Mouse (Mus musculus) NIH3T3 (cell line): ENCODE results near the gene Stat3.

ENCODE experiments used
- DNase-seq: peaks from one replicate; pipeline ENCODE4 v3.0.0-alpha.2; 2012; ENCODE audit warnings: low read depth

Gene Stat3

GRCm38 (mm10) chr11:100939512-100940151 lies at the start of gene Stat3:
TSS of gene Stat3 (minus strand) at chr11:100939540.
- DNase-seq, result peak; percentile 100

GRCm38 (mm10) chr11:100988674-100989073 lies 49.3 kb upstream of the Stat3 start:
- DNase-seq, result no peak

GRCm38 (mm10) chr11:100985607-100986006 lies 46.3 kb upstream of the Stat3 start:
- DNase-seq, result no peak

- DNase-seq, result no peak
Measured at GRCm38 (mm10) chr11:100983778-100984131, 44.4 kb upstream of the Stat3 start.

GRCm38 (mm10) chr11:100983125-100983777 lies 43.9 kb upstream of the Stat3 start:
- DNase-seq, result peak; percentile 93

GRCm38 (mm10) chr11:100982087-100982486 lies 42.7 kb upstream of the Stat3 start:
- peak; percentile 59 for DNase-seq

GRCm38 (mm10) chr11:100981236-100981635 lies 41.9 kb upstream of the Stat3 start:
- DNase-seq, result no peak

GRCm38 (mm10) chr11:100980438-100980837 lies 41.1 kb upstream of the Stat3 start:
- DNase-seq, result peak; percentile 52

GRCm38 (mm10) chr11:100979887-100980286 lies 40.5 kb upstream of the Stat3 start:
- DNase-seq, result peak; percentile 96

GRCm38 (mm10) chr11:100975241-100975640 lies 35.9 kb upstream of the Stat3 start:
- peak; percentile 37 for DNase-seq

- DNase-seq, result peak; percentile 94
Measured at GRCm38 (mm10) chr11:100974381-100974970, 35.1 kb upstream of the Stat3 start.

GRCm38 (mm10) chr11:100973245-100973644 lies 33.9 kb upstream of the Stat3 start:
- no peak for DNase-seq

- DNase-seq, result no peak
Measured at GRCm38 (mm10) chr11:100971455-100971854, 32.1 kb upstream of the Stat3 start.

- peak; percentile 100 for DNase-seq
Measured at GRCm38 (mm10) chr11:100970557-100970937, 31.2 kb upstream of the Stat3 start, which contains the start of gene Cavin1. TSS of gene Cavin1 (minus strand) at chr11:100970887.

- DNase-seq, result peak; percentile 92
Measured at GRCm38 (mm10) chr11:100969744-100970556, 30.6 kb upstream of the Stat3 start.

GRCm38 (mm10) chr11:100969189-100969743 lies 29.9 kb upstream of the Stat3 start:
- DNase-seq, result peak; percentile 61

GRCm38 (mm10) chr11:100968501-100968900 lies 29.2 kb upstream of the Stat3 start:
- DNase-seq, result no peak

- DNase-seq, result no peak
Measured at GRCm38 (mm10) chr11:100967881-100968420, 28.6 kb upstream of the Stat3 start.

GRCm38 (mm10) chr11:100967376-100967775 lies 28.0 kb upstream of the Stat3 start:
- DNase-seq, result peak; percentile 35

GRCm38 (mm10) chr11:100965760-100966159 lies 26.4 kb upstream of the Stat3 start:
- DNase-seq, result no peak

- DNase-seq, result no peak
Measured at GRCm38 (mm10) chr11:100964901-100965542, 25.7 kb upstream of the Stat3 start.
